Mouse (Mus musculus) neural tube, postnatal 0 days (tissue): Measurements from ENCODE around the gene Slc24a3. TPM values are rescaled to one million over a fixed set of nuclear protein-coding genes. Genes with fewer than 3 reads are reported as not detected.

Experiments used
- polyA plus RNA-seq: library from polyadenylated mRNA; unstranded; fragments of >200 nt; fragmentation: Nextera tagmentation; extraction: Ambion mirVana; gene quantifications from 2 replicates; pipeline ENCODE4 v1.2.1, GENCODE M21; 2015

Slc24a3 gene
- polyA plus RNA-seq: 46.8 and 50.9 TPM in 2 replicates

DNA sequence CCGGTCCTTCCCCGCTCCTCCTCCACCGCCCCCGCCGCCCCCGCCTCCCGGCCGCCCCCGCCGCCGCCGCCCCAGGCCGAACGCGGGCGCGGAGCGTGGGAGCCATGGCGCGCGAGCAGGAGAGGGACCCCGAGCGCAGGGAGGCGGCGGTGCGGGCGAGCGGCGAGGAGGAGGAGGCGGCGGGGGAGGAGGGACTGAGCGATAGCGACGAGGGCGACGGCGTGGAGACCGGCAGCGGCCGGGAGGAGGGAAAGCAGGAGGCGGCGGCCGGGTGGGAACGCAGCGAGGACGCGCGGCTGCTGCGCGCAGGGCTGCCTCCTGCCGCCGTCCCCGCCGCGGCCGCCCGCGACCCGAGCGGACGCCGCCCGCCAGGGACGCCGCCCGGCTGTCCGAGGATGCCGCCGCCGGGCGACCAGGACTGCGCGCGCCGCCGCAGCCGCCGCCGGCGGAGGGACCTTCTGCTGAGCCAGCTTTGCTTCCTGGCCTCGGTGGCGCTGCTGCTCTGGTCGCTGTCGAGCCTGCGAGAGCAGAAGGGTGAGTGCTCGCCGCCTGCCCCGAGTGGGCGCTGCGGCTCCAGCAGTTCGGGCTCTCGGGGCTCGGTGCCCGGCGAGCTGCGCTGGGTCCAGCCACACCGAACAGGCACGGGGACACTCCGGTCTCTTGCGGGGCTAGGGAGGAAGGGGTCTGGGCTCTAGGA, at the start of gene Slc24a3:
Gene Slc24a3 (plus strand): TSS at position 91 of the 697 bp plus-strand sequence.

DNA sequence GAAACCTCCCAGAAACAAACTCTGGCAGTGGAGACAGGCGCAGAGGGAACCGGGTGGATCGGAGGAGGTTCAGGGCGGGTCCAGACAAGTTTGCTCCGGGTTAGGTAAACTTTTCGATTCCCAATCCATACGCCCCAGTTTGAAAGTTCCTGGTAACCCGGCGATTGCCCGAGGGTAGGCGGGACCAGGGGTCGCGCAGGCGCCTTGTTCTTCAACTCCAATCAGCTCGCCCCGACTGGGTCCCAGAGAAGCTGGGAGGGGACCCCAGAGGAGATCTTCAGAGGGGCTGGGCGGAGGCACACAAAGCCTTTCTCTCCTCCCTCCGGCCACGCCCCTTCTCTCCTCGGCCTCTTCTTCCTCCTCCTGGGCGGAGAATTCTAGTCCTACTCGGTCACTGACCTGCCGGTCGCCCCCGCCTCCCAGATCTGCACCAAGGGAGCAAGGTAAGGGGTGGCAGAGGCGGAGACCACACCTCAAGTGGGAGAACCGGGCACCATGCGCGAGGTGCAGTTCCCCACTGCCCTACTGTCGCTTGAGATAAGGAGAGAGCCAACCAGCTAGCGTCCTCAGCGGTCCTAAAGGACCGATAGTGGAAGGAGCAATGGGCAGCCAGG, 507.7 kb downstream of the Slc24a3 start, which contains the start of gene Rin2:
Gene Rin2 (plus strand): TSS at position 74 of the 614 bp plus-strand sequence.

